Mouse (Mus musculus) limb, embryonic 10.5 days (tissue): ENCODE results near the gene Cybrd1. TPM values are rescaled to one million over a fixed set of nuclear protein-coding genes. Genes with fewer than 3 reads are reported as not detected.

Source experiments
- DNase-seq: peaks from one replicate; pipeline ENCODE4 v3.0.0-alpha.2; 2017; ENCODE audit warnings: low spot score
- H3K27ac ChIP-seq: fragments of 300-500 bp; sonication (generic); 2 replicates; pipeline ENCODE4 v1.5.1; 2016; ENCODE audit warnings: mild to moderate bottlenecking
- H3K27me3 ChIP-seq: fragments of 300-500 bp; sonication (generic); 2 replicates; pipeline ENCODE4 v1.6.1; 2016; ENCODE audit warnings: low read depth, mild to moderate bottlenecking; ENCODE audit not compliant: poor library complexity, severe bottlenecking
- H3K36me3 ChIP-seq: fragments of 300-500 bp; sonication (generic); 2 replicates; pipeline ENCODE4 v1.6.1; 2016; ENCODE audit warnings: mild to moderate bottlenecking, moderate library complexity
- H3K4me1 ChIP-seq: fragments of 300-500 bp; sonication (generic); 2 replicates; pipeline ENCODE4 v1.6.1; 2016
- H3K4me3 ChIP-seq: fragments of 300-500 bp; sonication (generic); 2 replicates; pipeline ENCODE4 v1.5.1; 2016; ENCODE audit warnings: mild to moderate bottlenecking, moderate library complexity
- H3K9me3 ChIP-seq: fragments of 300-500 bp; sonication (generic); replicated peaks from 2 replicates; pipeline ENCODE4 v1.6.1; 2016; ENCODE audit warnings: mild to moderate bottlenecking
- WGBS: fragments of 180-500 bp; shearing (Covaris S2); methylation state at CpG from one replicate; pipeline ENCODE4 v1.1.7; 2016; 5-methylcytosine and 5-hydroxymethylcytosine counted together
- polyA plus RNA-seq: library from polyadenylated mRNA; unstranded; fragments of >200 nt; fragmentation: Nextera tagmentation; extraction: Ambion mirVana; gene quantifications from 2 replicates; pipeline ENCODE4 v1.2.1, GENCODE M21; 2016

Gene Cybrd1
- polyA plus RNA-seq, 1 experiment from 2014 or later: 0.48 TPM

DNA sequence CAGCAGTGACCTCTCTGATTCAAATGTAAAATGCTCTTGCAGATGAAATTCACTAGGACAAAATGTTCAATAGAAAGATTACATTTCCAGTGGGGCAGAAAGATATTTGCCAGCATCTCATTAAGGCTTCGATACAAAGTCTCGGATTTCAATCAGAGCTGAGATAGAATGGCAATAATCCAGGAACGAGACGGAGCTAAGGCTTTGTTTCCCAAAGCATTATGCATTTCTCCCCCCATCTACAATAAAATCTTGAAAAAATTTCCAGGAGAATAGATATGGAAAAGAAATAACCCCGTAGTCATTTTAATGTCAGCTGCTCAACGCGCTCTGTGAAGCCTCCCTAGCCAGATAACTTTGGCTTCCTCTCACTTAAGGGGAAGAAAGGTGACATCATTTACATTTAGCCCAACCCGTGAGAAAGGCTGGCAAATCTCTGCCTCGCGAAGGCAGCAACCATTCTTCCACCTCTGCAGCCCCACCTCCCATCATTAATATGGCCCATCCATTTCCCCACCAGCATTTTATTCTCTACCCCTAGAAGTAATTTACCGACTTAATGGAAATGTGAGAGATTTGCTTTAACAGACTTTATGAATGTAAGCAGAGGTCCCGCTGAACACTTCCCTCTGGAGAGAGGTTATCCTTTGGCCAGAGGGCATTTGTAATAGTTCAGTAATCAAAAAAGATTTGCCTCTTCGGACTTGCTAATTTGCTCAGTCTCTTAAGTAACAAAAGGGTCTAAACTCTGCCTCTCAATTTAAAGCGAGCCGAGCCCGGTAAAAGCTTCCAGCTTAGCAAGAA, 73.9 kb downstream of the Cybrd1 start:
- no peak overlapping the region for H3K27ac ChIP-seq
- no peaks in the 10 kb centered on the region for H3K9me3 ChIP-seq
- H3K27me3 ChIP-seq: peaks cover 38% of the 10 kb centered on the region; the same call in 1 of the 2 replicates
- no peak overlapping the region; the same call in 1 of the 2 replicates for H3K4me3 ChIP-seq
- H3K36me3 ChIP-seq: no peaks in the 10 kb centered on the region
- peaks cover 10% of the 10 kb centered on the region for H3K4me1 ChIP-seq
- 37% methylated on average over 16 of the region's 16 CpGs for WGBS
- DNase-seq: no peak

DNA sequence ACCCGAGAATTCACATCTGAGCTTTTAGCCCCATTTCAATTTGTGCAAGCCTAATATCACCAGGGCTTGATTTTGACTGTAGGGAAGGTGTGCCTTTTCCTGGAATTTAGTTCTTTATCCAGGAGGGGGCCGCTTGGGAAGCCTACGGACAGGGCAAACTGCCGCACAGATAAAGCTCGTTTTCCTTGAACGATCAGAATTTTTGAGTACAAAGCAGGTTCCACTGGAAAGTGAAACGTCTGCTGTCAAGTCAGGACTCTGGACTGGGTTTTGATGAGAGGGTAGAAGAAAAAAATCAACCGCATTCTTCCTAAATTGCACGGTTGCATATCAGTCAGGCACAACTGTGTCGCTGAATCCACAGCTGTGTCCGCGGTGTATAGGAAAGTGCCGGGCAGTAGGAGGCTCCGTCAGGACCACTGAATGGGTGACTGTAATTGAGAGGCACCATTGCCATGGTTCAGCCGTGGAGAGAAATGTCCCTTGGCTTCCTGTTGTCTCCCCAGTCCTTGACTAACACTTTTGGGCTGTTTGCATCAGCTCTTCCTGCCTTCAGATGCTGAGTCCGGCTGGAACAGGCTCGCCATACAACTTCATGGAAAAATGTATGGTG, 74.6 kb downstream of the Cybrd1 start:
- Histone ChIP-seq H3K27me3 (peaks cover 38% of the 10 kb centered on the region; the same call in 1 of the 2 replicates), H3K27ac (no peak overlapping the region), H3K9me3 (no peaks in the 10 kb centered on the region), H3K36me3 (no peaks in the 10 kb centered on the region), H3K4me3 (no peak overlapping the region; the same call in 1 of the 2 replicates), H3K4me1 (peaks cover 10% of the 10 kb centered on the region)
- 56% methylated on average over 17 of the region's 17 CpGs for WGBS
- no peak for DNase-seq

Other genes starting within 250 kb of the Cybrd1 start
- gene Dcaf17, start 62.6 kb upstream of the Cybrd1 start, polyA plus RNA-seq: 30.6 and 31.1 TPM in 2 replicates
- gene Mettl8, start 62.3 kb upstream of the Cybrd1 start, polyA plus RNA-seq: 22.9 and 23.1 TPM in 2 replicates
- 83.3 and 95.3 TPM in 2 replicates for gene Dync1i2, start 93.8 kb downstream of the Cybrd1 start, polyA plus RNA-seq
- 26.1 and 29.6 TPM in 2 replicates for gene Slc25a12, start 249.8 kb downstream of the Cybrd1 start, polyA plus RNA-seq